Mouse (Mus musculus): ENCODE results near the gene Gm20661.
"Not testable (repeated sequence)": the region's sequence is repeated elsewhere in the genome, so short reads cannot be mapped to it uniquely, and the experiment has no call there.

The Gm20661 gene

DNA sequence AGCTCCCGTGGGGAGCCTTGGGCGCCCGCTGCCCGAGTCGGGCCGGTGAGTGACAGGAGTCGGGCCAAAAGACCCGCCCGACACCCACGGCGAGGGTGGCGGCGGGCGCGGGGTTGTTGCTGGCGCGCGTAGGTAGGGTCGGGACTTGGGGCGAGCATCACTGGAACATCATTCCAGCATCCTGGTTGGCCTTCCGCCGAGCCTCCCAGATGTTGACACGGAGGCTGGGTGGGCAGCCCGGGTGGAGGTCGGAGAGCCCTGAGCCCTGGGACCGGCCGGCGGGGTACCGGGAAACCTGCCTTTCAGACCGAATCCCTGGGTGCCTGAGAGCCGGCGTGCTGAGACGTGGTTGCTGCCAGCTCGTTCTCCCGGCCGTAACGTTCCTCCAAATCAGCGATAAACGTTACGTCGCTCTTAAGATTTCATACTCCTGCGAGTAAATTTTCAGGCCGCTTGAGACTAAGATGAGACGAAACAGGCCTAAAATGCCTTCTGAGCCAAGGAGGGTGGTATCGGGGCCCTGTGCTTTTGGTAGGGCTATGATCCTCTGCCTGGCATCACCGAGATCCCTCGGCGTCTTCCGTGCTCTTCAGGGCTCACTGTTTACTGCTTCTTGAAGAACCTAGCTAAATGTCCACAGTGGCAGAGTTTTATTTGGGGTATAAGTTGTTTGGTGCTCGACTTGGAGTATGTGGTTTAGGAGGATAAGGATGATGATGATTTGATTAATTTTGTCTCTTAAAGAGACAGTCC is 20.1 kb downstream of the Gm20661 start:
- DNase-seq, result peak; percentile 17

DNA sequence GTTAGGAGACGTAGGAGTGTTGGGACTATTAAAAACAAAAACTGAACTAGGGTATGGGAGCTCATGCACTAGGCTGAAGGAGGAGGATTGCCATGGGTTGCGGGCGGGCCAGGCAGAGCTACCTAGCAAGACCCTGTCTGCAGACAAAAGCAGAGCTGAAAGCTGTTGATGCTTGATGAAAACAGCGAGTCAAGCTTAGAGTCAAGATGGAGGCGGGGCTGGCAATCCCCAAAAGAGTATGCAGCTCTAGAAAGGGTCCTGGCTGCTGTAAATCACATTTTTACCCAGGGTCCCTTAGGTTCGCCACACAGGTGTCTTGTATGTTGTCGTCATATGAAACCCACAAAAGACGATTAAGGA is 20.7 kb downstream of the Gm20661 start:
- DNase-seq, result no peak

DNA sequence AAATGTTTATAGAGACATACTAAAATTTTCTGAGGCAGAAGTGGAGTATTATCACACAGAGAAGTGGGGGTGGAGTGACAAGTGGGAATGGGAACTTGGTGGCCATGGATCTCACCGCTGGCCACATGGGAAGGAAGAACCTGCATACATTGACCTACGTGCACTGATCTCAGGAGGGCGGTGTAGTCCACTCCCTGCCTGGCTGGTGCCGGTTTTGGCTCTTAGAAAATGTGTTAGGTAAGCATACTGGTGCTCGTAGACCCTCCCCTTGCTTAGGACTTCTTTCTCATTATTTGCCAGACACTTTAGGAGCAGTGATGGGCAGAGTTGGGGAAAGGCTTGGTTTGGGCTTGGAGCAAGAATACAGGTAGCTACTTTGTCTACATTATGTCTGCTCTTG is 25.2 kb downstream of the Gm20661 start:
- no peak for DNase-seq

DNA sequence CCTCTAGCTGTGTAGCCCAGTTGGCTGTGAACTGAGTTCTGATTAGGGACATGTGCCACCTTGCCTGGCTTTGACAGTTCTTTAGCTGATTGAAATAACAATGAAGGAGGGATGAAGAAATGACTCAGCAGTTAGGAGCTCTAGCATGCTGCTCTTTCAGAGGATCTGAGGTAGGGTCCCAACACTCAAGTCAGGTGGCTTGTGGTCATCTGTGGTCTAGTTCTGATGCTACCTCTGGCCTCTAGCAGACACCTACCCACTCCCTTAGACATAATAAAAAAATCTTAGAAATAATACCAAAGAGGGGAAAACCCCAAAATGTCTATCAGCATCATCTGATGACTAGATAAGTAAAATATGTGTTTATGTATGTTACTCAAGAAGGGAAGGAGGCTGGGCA is 27.5 kb downstream of the Gm20661 start:
- DNase-seq, result no peak

DNA sequence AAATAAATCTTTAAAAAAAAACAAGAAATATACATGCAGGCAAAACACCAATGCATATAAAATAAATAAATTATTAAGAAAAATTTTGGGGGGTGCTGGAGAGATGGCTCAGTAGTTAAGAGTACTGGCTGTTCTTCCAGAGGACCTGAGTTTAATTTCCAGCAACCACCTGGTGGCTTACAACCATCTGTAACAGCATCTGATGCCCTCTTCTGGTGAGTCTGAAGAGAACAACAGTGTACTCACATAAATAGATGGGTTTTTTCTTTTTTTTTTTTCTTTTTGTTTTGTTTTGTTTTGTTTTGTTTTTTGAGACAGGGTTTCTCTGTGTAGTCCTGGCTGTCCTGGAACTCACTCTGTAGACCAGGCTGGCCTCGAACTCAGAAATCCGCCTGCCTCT is 30.7 kb downstream of the Gm20661 start:
- not testable (repeated sequence) for DNase-seq

DNA sequence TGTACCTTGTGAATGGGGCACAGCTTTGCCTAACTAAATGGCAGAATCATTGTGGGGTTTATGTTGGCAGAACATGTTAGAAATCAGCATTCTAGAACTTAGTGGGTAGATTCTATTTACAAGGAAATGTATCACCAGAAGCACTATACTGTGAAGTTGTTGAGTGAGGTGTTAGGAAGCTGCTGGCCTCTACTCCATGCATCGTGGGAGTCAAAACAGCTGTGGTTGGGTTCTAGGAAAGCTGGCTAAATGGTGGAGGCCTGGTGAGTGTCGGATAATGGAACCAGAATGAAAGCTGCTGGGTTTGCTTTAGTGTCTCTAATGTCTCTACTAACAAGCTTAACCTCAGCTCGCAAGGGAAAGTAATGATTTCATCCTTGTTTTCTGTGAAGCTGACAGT is 34.3 kb downstream of the Gm20661 start:
- DNase-seq, result no peak

DNA sequence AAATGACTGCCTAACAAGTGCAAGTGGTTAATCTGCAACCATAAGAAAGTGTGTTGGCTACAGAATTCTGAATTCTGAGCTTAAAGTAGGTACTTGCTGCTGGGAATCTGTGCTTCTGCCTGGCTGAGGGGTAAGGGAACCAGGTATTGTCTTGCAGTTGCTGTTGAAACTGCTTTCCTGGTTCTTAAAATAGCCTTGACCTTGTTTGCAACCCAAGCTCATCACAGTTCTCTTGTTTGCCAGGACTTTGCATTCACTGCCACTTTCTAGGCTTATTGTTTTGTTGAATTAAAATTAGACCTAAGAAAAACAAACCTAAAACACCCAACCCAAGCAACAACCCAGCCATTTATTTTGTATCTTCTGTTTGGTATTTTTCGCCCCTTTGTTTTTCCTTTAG is 37.9 kb downstream of the Gm20661 start:
- no peak for DNase-seq

DNA sequence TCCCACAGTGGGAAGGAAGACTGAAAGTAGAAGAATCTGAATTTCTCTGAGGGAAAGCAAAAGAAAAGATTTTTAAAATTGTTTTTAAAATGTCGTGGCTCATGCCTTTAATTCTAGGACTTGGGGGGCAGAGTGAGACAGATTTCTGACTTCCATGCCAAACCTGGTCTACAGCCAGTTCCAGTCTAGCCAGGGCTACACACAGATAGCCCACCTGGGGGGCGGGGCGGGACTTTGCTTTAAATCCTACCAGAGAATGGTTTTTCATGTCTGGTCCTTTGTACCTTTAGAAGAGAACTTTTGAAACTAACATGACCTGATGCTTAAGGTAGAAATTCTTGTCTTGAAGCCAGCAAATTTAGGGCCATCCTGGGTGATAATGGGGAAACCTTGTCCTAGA is 40.4 kb downstream of the Gm20661 start:
- no peak for DNase-seq

DNA sequence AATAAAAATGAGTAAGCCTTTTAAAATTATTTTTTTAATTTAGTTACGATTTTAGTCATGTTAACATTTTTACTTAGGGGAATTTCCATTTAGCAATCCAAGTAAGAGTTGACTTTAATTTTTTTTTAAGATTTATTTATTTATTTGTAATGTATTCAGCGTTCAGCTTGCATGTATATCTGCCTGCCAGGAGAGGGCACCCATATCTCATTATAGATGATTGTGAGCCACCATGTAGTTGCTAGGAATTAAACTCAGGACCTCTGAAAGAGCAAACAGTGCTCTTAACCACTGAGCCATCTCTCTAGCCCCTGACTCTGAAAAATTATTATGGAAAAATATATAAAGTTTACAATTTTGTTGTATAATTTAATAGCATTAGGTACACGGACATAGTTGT is 43.7 kb downstream of the Gm20661 start:
- DNase-seq, result no peak

DNA sequence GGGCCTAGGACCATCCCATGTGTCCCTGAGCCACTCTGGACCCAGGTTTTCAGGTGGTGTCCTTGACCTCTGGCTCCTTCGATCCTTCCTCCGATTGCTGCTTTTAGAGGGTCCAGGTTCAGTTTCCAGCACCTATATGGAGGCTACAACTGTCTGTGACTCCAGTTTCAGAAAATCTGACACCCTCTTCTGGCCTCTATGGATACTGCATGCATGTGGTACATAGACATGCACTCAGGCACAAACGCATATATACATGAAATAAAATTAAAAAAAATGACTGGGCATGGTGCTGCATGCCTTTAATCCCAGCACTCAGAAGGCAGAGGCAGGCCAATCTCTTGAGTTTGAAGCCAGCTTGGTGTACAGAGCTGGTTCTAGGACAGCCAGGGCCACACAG is 45.0 kb downstream of the Gm20661 start:
- no peak for DNase-seq

DNA sequence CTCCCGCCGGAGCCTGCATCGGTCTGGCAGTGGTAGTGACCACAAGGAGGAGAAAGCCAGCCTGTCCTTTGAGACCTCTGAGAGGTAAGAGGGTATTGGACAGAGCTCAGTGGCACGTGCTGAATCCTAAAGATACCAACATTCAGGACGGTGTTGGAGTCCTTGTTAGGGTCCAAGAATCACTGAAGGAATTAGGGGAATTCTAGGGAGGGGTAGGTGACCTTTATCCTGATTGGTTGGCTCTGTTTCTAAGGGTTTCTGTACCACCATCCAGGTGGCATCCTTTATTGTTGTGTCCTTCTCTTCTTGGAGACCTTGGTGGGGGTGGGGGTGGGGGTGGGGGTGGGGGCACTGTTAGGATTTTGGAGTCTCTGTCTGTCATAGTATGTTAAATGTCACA is 49.3 kb downstream of the Gm20661 start:
- DNase-seq, result no peak

DNA sequence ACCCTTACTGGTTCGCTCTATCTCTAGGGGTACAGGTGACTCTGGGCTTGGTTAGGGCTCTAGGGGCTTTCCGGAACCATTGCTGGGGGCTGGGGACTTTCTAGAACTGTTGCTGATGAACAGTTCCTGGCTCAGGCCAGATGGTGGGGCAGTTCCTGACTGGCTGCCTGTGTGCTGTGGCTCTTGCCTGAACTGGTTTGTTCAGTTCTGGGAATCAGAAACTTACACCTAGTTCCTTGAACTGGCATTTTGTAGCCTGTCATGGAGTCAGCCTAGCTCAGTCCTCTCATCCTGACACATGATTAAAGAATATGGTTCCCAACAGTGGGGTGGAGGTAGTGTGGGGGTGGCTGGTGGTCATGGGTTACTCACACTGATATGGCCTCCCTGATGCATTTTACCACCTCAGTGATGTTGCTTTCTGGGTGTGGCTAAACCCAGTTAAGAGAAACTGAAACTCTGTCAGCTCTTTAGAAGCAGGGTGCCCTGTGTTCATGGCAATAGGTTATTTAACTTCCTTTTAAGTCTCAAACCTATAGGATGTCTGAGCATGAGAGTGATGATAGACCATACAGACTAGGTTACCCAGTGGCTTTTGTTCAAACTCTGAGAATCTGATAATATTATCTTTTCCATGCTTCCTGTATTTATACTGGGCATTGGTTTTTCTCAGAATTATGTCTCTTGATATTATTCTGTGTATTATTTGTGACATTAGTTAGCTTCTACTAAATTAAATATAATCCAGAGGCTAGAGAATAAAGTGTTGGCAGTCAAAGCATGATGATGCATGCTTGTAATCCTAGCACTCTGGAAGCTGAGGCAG is 52.7 kb downstream of the Gm20661 start:
- no peak for DNase-seq

All from lung, postnatal 14 days (tissue).